Mouse (Mus musculus) myocyte (in vitro differentiated cells): ENCODE data around the gene Tssk4.

Experiments
- E2F4 ChIP-seq: IDR thresholded peaks from one replicate; pipeline ENCODE4 v1.6.1; 2011; ENCODE audit warnings: mild to moderate bottlenecking, control low read depth, moderate library complexity; ENCODE audit not compliant: insufficient read depth
- MYOD1 ChIP-seq, 3 experiments: IDR thresholded peaks; one replicate each; pipeline ENCODE4 v1.6.1; 2011; ENCODE audit warnings: control low read depth in 2 of 3, low read depth in 2 of 3, mild to moderate bottlenecking in 2 of 3, moderate library complexity in 1 of 3; ENCODE audit not compliant: insufficient read length in 2 of 3, control insufficient read depth in 1 of 3
- MYOG ChIP-seq, 3 experiments: IDR thresholded peaks; one replicate each; pipeline ENCODE4 v1.6.1; 2011; ENCODE audit warnings: control low read depth in 2 of 3, low read depth in 2 of 3, mild to moderate bottlenecking in 2 of 3; ENCODE audit not compliant: insufficient read length in 2 of 3, control insufficient read depth in 1 of 3, insufficient read depth in 1 of 3
- POLR2A ChIP-seq: IDR thresholded peaks from one replicate; pipeline ENCODE4 v1.6.1; 2011; ENCODE audit warnings: low read depth, mild to moderate bottlenecking, control low read depth, moderate library complexity; ENCODE audit not compliant: insufficient read length
- POLR2AphosphoS2 ChIP-seq: IDR thresholded peaks from one replicate; pipeline ENCODE4 v1.6.1; 2011; ENCODE audit warnings: low read depth, control low read depth; ENCODE audit not compliant: insufficient read length
- TCF12 ChIP-seq: IDR thresholded peaks from one replicate; pipeline ENCODE4 v1.6.1; 2011; ENCODE audit warnings: mild to moderate bottlenecking, control low read depth; ENCODE audit not compliant: poor library complexity, insufficient read depth, severe bottlenecking
- USF1 ChIP-seq: IDR thresholded peaks from one replicate; pipeline ENCODE4 v1.6.1; 2011; ENCODE audit warnings: low read depth, mild to moderate bottlenecking, control low read depth, moderate library complexity

DNA sequence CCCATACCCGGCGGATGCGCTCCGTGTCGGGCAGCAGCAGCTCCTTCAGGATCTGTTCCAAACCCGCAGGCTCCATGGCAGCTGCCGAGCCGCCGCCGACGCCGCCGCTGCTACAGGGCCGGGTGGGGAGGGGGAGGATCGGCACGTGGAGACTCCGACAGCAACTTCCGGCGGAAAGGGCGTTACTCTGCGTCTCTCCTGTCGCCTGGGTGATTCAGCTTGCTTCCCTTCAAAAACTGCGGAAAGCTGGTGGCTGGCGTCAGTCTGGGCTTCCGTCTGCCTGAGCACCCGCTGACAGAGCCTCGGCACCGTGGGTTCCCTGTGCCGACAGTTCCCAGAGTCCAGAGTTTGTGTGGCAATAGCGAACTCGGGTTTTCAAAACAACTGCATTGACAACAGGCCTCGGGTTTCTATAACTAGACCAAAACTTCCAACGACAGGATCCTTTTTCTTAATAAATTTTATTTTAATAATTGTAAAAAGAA lies 14.4 kb upstream of the Tssk4 start, which contains the start of gene Ipo4:
- TF ChIP-seq TCF12, result no peak
- peak; percentile 78 for TF ChIP-seq POLR2A
- no peak for TF ChIP-seq E2F4
- peak; percentile 62 for TF ChIP-seq USF1
- TF ChIP-seq MYOG (IDR thresholded peaks at IDR 0.05; ENCODE audit: control insufficient read depth in 1 of 3, insufficient read depth in 1 of 3, insufficient read length in 2 of 3, low read depth in 2 of 3), result peak; percentile 12 to 82 (median 75)
- peak; percentile 96 for TF ChIP-seq POLR2AphosphoS2
- TF ChIP-seq MYOD1 (IDR thresholded peaks at IDR 0.05; ENCODE audit: control insufficient read depth in 1 of 3, insufficient read length in 2 of 3, low read depth in 2 of 3), result peak in 2 of 3 experiments; percentile 35 to 80
